Mouse (Mus musculus) spleen, adult 2 months (tissue): Measurements from ENCODE around the gene Cacnb2. TPM values are rescaled to one million over a fixed set of nuclear protein-coding genes. Genes with fewer than 3 reads are reported as not detected.

Experiments used
- DNase-seq, 2 experiments: peaks; one replicate each; pipeline versions ENCODE4 v3.0.0 to v3.0.0-alpha.2; 2012 to 2021; ENCODE audit warnings: low spot score in 2 of 2, low read depth in 1 of 2
- H3K27ac ChIP-seq: fragments of 200-500 bp; 2 replicates; pipeline ENCODE4 v1.5.1; 2012; ENCODE audit warnings: low read length, inconsistent platforms; ENCODE audit not compliant: insufficient read depth
- H3K27me3 ChIP-seq: fragments of 200-500 bp; 2 replicates; pipeline ENCODE4 v1.6.1; 2012; ENCODE audit warnings: mild to moderate bottlenecking, moderate library complexity, low read length, inconsistent platforms; ENCODE audit not compliant: control insufficient read depth, insufficient read depth
- H3K36me3 ChIP-seq: fragments of 200-500 bp; 2 replicates; pipeline ENCODE4 v1.6.1; 2012; ENCODE audit warnings: mild to moderate bottlenecking, low read length, inconsistent platforms; ENCODE audit not compliant: control insufficient read depth, insufficient read depth
- H3K4me1 ChIP-seq: fragments of 200-500 bp; 2 replicates; pipeline ENCODE4 v1.6.1; 2011; ENCODE audit warnings: inconsistent platforms; ENCODE audit not compliant: control insufficient read depth, insufficient read depth, insufficient read length
- H3K4me3 ChIP-seq: fragments of 200-500 bp; 2 replicates; pipeline ENCODE4 v1.5.1; 2011; ENCODE audit warnings: mild to moderate bottlenecking, inconsistent platforms; ENCODE audit not compliant: insufficient read depth, insufficient read length; ENCODE audit errors: extremely low read depth
- CTCF ChIP-seq: fragments of 200-500 bp; IDR thresholded peaks from 2 replicates; pipeline ENCODE4 v1.5.1; 2011; ENCODE audit warnings: mild to moderate bottlenecking, inconsistent platforms; ENCODE audit not compliant: insufficient read depth, insufficient read length, insufficient replicate concordance; ENCODE audit errors: extremely low read depth
- POLR2A ChIP-seq: fragments of 200-500 bp; IDR thresholded peaks from 2 replicates; pipeline ENCODE4 v1.6.1; 2011; ENCODE audit warnings: low read depth, low read length, inconsistent platforms
- WGBS: fragments of 180-500 bp; shearing (Covaris S2); methylation state at CpG from one replicate; pipeline ENCODE4 v1.1.7; 2018; 5-methylcytosine and 5-hydroxymethylcytosine counted together
- polyA plus RNA-seq: library from polyadenylated mRNA; depleted of rRNA; stranded (reverse); fragments of >200 nt; gene quantifications from 2 replicates; pipeline ENCODE4 v1.2.3, GENCODE M21; 2012

Gene Cacnb2
- polyA plus RNA-seq, 1 experiment, result 0.37 TPM

DNA sequence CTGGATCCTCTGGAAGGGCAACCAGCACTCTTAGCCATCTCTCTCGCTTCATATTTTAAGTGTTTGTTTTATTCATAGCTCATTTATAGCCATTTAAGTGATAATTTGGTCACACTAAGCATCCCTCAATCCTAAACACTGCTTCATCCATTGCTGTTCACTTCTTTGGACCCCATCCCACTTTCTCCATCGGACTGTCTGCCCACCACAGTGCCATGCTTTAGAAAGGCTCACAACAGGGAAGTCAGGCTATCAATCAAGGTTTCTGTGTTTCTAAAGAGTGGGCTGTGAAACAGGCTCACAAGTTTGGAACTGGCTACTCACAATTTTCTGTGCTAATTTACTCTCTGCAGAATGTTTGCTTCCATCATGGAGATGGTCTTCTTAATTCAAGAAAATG lies 350.2 kb downstream of the Cacnb2 start:
- H3K4me1 ChIP-seq, result no peaks in the 10 kb centered on the region
- 84% methylated on average over 2 of the region's 2 CpGs for WGBS
- TF ChIP-seq POLR2A (no peak), CTCF (no peak)

DNA sequence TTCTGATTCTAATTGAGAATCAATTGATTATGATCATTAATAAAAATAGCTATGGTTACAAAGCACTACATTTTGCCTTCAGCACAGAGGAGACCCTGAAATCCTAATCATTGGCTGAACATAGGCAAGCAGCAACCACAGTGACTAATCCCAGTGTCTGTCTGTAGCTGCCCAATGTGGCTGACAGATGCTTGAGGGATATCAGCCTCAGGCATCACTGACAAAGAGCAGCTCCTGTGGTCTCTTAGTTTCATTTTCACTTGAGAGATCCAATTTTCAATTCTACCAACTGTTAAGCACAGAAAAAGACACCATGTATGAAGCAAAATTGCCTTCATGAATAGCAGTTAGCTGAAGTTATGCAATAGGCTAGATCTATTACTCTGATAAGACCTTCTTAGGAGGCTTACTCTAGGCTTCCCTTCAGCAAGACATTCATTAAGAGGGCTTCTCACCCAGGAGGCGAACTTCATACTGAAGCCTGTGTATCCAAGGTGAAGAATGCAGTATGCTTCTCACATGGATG lies 358.1 kb downstream of the Cacnb2 start:
- WGBS, result 38% methylated on average over 1 of the region's 1 CpGs
- no peak for TF ChIP-seq CTCF
- TF ChIP-seq POLR2A, result no peak
- H3K27ac ChIP-seq, result no peak overlapping the region
- H3K36me3 ChIP-seq, result no peaks in the 10 kb centered on the region
- H3K27me3 ChIP-seq, result no peaks in the 10 kb centered on the region
- DNase-seq, result no peak
- H3K4me1 ChIP-seq, result no peaks in the 10 kb centered on the region
- no peak overlapping the region for H3K4me3 ChIP-seq

More for the DNA sequence above, 350.2 kb downstream of the Cacnb2 start:
- no peak overlapping the region for H3K27ac ChIP-seq
- H3K36me3 ChIP-seq, result no peaks in the 10 kb centered on the region
- H3K27me3 ChIP-seq, result no peaks in the 10 kb centered on the region
- DNase-seq, result no peak
- H3K4me3 ChIP-seq, result no peak overlapping the region

DNA sequence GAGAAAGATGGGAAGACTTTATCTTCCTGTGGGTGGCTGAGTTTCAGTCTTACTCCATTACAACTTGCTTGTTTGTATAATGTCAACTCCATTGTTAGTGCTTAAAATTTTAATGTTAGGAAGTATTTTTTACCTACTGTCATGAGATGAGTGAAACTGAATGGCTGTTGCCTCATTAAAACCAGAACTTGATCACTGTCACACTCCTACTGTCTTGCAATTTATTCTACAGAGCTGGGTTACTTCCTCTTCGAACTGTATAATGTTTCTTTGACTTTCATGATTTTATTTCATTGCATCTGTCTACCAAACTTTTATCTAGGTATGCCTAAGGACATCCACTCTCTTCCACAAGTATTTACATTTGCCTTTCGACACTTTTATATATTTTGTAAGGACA lies 358.6 kb downstream of the Cacnb2 start:
- Histone ChIP-seq H3K36me3 (no peaks in the 10 kb centered on the region), H3K27ac (no peak overlapping the region), H3K4me3 (no peak overlapping the region), H3K27me3 (no peaks in the 10 kb centered on the region), H3K4me1 (no peaks in the 10 kb centered on the region)
- 77% methylated on average over 2 of the region's 2 CpGs for WGBS
- DNase-seq, result no peak
- TF ChIP-seq POLR2A (no peak), CTCF (no peak)

DNA sequence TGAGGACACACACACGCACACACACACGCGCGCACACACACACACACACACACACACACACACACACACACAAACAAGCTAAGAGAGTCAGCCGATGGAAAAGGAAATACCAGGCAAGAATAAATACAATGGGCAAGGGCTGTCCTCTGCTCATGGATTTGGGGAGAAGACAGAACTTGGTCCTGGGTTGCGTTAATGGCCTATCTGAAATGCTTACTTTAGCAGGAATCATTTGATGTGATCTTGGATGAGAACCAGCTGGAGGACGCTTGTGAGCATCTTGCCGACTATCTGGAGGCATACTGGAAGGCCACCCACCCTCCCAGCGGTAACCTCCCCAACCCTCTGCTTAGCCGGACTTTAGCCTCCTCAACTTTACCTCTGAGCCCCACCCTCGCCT lies 381.1 kb downstream of the Cacnb2 start:
- Histone ChIP-seq H3K36me3 (no peaks in the 10 kb centered on the region), H3K4me3 (no peak overlapping the region), H3K27me3 (no peaks in the 10 kb centered on the region), H3K4me1 (no peaks in the 10 kb centered on the region), H3K27ac (no peak overlapping the region)
- TF ChIP-seq CTCF, result no peak
- no peak for TF ChIP-seq POLR2A
- 90% methylated on average over 11 of the region's 11 CpGs for WGBS
- no peak for DNase-seq

DNA sequence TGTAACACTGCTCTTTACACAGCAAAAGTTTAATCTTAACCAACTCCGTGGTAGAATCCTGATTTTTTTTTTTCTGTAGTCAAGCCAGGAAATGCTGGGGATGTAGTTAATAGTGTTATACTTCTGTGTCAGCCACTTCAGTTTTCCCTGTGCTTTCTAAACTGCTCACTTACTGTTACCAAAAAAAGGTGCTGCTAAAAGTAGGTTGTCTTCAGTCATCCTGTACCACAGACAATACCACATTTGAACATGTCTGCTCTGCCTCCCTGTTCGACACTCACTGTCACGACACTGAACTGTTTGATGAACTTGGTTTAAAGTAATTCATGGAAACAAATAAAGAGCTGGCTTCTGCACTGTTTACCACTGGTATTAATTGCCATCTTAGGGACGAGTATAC lies 385.6 kb downstream of the Cacnb2 start:
- H3K4me3 ChIP-seq, result no peak overlapping the region
- H3K36me3 ChIP-seq, result 0 out of 2 replicates have a peak, but pooled peaks cover 3% of the 10 kb centered on the region
- DNase-seq, result no peak
- H3K27ac ChIP-seq, result no peak overlapping the region
- H3K4me1 ChIP-seq, result no peaks in the 10 kb centered on the region; the same call in 1 of the 2 replicates
- WGBS, result 76% methylated on average over 4 of the region's 4 CpGs
- no peaks in the 10 kb centered on the region for H3K27me3 ChIP-seq
- no peak for TF ChIP-seq CTCF
- TF ChIP-seq POLR2A, result no peak

DNA sequence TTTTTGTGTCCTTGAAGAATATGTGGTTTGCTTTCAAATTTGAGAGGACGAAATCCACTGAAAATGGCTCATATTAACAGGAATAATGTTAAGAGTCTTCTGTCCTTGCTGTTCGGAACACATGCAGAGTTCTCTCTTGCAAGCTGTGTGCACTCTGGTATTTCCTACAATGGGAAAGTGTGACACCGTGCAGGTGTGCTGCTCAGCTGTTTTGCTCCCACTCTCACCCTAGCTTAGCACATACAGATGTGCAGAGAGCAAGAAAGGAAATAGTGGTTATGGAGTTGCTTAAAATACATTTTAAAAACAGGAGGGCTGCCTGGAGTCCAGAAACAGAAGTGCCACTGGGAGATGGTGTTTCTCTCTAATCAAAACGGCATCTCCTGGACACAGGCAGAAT lies 386.5 kb downstream of the Cacnb2 start:
- no peaks in the 10 kb centered on the region; the same call in 1 of the 2 replicates for H3K4me1 ChIP-seq
- H3K4me3 ChIP-seq, result no peak overlapping the region
- 41% methylated on average over 4 of the region's 4 CpGs for WGBS
- H3K27me3 ChIP-seq, result no peaks in the 10 kb centered on the region
- no peak for DNase-seq
- H3K36me3 ChIP-seq, result 0 out of 2 replicates have a peak, but pooled peaks cover 3% of the 10 kb centered on the region
- TF ChIP-seq CTCF, result no peak
- TF ChIP-seq POLR2A, result no peak
- no peak overlapping the region for H3K27ac ChIP-seq

DNA sequence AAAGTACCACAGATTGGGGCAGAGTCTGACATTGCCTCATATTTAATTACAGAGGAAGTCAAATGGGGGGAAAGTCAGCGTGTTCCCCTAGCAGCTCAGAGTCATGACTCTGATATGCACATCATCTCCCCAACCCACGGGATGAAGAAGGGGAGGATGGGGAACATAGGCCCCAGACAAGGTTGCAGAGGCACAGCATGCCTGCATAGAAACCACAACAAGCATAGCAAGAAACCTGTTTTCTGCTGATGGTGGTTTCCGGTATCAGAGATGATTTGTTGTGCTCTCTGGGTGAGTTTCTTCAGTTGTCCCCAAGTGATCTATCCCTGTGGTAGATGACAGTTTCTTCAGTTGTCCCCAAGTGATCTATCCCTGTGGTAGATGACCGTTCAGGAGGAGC lies 389.6 kb downstream of the Cacnb2 start:
- DNase-seq, result peak in 1 of 2 experiments; percentile 12
- Histone ChIP-seq H3K4me3 (no peak overlapping the region), H3K36me3 (peaks cover 8% of the 10 kb centered on the region), H3K27me3 (no peaks in the 10 kb centered on the region), H3K27ac (no peak overlapping the region), H3K4me1 (no peaks in the 10 kb centered on the region; the same call in 1 of the 2 replicates)
- no peak for TF ChIP-seq CTCF
- no peak for TF ChIP-seq POLR2A
- WGBS, result 66% methylated on average over 4 of the region's 4 CpGs
